Mouse (Mus musculus): Measurements from ENCODE around the gene Galp.

- no peak for TF ChIP-seq CTCF (IDR thresholded peaks at IDR 0.05; ENCODE audit: low read depth)
- no peak for TF ChIP-seq EP300 (optimal IDR thresholded peaks at IDR 0.05)
Measured at GRCm38 (mm10) chr7:6186176-6186575, 10.7 kb upstream of the Galp start.
